Mouse (Mus musculus) embryonic facial prominence, embryonic 14.5 days (tissue): Measurements from ENCODE around the gene St3gal3. TPM values are rescaled to one million over a fixed set of nuclear protein-coding genes. Genes with fewer than 3 reads are reported as not detected.
A peak's percentile ranks its signal among the peaks of the same experiment; 100 is the strongest.

Experiments
- ATAC-seq: fragments of 200-750 bp; cut with Nextera tagmentation; 2 replicates; pipeline ENCODE4 v1.8.0; 2017; ENCODE audit warnings: low read depth, moderate number of reproducible peaks, moderate TSS enrichment
- DNase-seq: peaks from one replicate; pipeline ENCODE4 v3.0.0-alpha.2; 2015; ENCODE audit warnings: low spot score
- H3K27ac ChIP-seq: fragments of 300-500 bp; sonication (generic); replicated peaks from 2 replicates; pipeline ENCODE4 v1.5.1; 2014; ENCODE audit warnings: low read depth, mild to moderate bottlenecking, low read length, moderate library complexity
- H3K27me3 ChIP-seq: fragments of 300-500 bp; sonication (generic); replicated peaks from 2 replicates; pipeline ENCODE4 v1.6.1; 2014; ENCODE audit warnings: low read length; ENCODE audit not compliant: control insufficient read depth, insufficient read depth
- H3K36me3 ChIP-seq: fragments of 300-500 bp; sonication (generic); 2 replicates; pipeline ENCODE4 v1.6.1; 2014; ENCODE audit warnings: low read length, mixed read lengths; ENCODE audit not compliant: control insufficient read depth, insufficient read depth
- H3K4me1 ChIP-seq: fragments of 300-500 bp; sonication (generic); 2 replicates; pipeline ENCODE4 v1.6.1; 2014; ENCODE audit warnings: antibody characterized with exemption, low read length; ENCODE audit not compliant: control insufficient read depth, insufficient read depth
- H3K4me2 ChIP-seq: fragments of 300-500 bp; sonication (generic); 2 replicates; pipeline ENCODE4 v1.6.1; 2014; ENCODE audit warnings: low read depth, mild to moderate bottlenecking, low read length, moderate library complexity, mixed read lengths
- H3K4me3 ChIP-seq: fragments of 300-500 bp; sonication (generic); 2 replicates; pipeline ENCODE4 v1.5.1; 2014; ENCODE audit warnings: low read depth, mild to moderate bottlenecking, low read length
- H3K9ac ChIP-seq: fragments of 300-500 bp; sonication (generic); 2 replicates; pipeline ENCODE4 v1.6.1; 2014; ENCODE audit warnings: low read depth, mild to moderate bottlenecking, low read length, moderate library complexity, mixed read lengths
- H3K9me3 ChIP-seq: fragments of 300-500 bp; sonication (generic); 2 replicates; pipeline ENCODE4 v1.6.1; 2016; ENCODE audit warnings: low read length; ENCODE audit not compliant: control insufficient read depth
- WGBS: fragments of 180-500 bp; shearing (Covaris S2); extraction: QIAGEN DNeasy Blood & Tissue Kit; methylation state at CpG from one replicate; pipeline ENCODE4 v1.1.7; 2014; 5-methylcytosine and 5-hydroxymethylcytosine counted together
- polyA plus RNA-seq: library from polyadenylated mRNA; unstranded; fragments of >200 nt; fragmentation: Nextera tagmentation; extraction: Ambion mirVana; gene quantifications from 2 replicates; pipeline ENCODE4 v1.2.1, GENCODE M21; 2014

St3gal3 gene
- polyA plus RNA-seq, 1 experiment from 2014 or later = 5.6 TPM

DNA sequence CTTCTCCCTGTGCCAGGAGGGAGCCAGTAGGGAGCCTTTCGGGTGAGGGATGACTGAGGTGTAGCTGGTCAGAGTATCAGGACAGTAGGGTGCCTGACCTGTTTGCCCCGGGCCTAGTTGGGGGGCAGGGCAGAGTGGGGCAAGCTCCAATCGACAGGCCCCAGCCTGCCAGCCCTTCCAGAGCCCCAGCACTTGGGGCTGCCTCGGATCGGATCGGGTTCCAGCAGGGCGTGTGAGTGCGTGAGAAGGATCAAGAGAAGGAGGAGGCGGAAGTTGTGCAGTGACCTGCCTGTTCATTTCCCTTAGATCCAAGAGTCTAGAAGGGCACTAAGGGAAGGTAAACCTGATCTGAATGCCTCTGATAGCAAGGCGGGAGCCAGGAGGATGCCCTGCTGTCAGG lies 161.7 kb downstream of the St3gal3 start:
- no peaks in the 10 kb centered on the region for H3K9me3 ChIP-seq
- 36% methylated on average over 10 of the region's 10 CpGs for whole genome bisulfite sequencing
- no peak overlapping the region for H3K27ac ChIP-seq
- DNase-seq (peak; percentile 60), ATAC-seq (peak; percentile 47; the same call in 1 of the 2 replicates)
- H3K27me3 ChIP-seq = no peaks in the 10 kb centered on the region
- H3K4me3 ChIP-seq = no peak overlapping the region
- H3K36me3 ChIP-seq = no peaks in the 10 kb centered on the region
- H3K4me2 ChIP-seq = no peak overlapping the region
- H3K4me1 ChIP-seq = 0 out of 2 replicates have a peak, but pooled peaks cover 4% of the 10 kb centered on the region
- no peak overlapping the region for H3K9ac ChIP-seq

DNA sequence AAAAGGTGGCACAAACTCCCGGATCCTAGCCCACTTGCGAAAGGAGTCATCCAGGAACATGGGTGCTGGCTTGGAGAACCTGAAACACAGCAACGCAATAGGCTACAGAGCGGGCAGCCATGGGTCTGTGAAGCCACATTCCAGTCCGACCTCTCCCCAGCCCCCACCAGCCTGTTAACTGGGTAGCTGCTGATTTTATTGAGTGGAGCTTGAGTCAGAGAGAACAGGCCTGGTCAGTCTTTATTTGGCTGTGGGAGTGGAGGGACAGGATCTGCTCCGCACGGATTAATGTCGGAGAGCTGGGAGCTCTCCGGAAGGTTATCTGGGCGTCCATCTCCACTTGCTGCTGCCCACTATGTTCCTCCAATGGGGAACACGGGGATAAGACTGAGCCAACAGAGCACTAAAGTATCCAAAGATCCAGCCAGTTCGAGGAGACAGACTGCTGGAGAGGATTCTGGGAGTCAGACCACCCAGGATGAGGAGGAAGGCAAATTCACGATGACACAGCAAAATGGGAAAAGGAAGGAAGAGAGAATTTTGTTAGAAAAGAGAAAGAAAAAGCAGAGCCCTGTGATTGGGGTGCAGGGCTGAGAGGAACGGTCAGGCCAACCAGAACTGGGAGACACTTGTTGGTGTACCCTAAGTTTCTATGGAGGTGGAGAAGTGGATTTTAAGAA lies 170.2 kb downstream of the St3gal3 start:
- H3K4me2 ChIP-seq = no peak overlapping the region
- no peak overlapping the region for H3K9ac ChIP-seq
- WGBS = 77% methylated on average over 14 of the region's 14 CpGs
- H3K27me3 ChIP-seq = no peaks in the 10 kb centered on the region
- no peaks in the 10 kb centered on the region for H3K9me3 ChIP-seq
- no peak overlapping the region for H3K4me3 ChIP-seq
- H3K36me3 ChIP-seq = no peaks in the 10 kb centered on the region
- H3K4me1 ChIP-seq = no peaks in the 10 kb centered on the region
- ATAC-seq = no peak
- no peak overlapping the region for H3K27ac ChIP-seq
- no peak for DNase-seq

DNA sequence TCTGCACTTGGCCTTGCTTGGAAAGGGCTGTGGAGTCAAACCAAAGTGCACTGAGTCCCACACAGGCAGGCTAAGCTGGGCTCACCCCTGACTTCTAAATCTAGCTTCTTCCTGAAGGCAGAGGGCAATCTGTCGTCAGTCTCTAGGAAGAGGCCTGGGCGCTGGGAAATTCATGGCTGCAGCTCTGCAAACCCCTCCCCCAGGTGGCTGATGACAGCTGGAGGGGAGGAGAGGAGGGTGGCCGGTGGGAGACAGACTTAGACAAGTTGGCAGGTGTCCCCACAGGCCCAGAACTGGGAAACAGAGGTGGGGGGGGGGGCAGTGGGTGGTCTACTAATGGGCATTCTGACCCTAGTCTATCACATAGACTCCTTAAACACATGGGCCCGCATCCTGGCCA lies 177.2 kb downstream of the St3gal3 start:
- DNase-seq (peak; percentile 13), ATAC-seq (no peak)

DNA sequence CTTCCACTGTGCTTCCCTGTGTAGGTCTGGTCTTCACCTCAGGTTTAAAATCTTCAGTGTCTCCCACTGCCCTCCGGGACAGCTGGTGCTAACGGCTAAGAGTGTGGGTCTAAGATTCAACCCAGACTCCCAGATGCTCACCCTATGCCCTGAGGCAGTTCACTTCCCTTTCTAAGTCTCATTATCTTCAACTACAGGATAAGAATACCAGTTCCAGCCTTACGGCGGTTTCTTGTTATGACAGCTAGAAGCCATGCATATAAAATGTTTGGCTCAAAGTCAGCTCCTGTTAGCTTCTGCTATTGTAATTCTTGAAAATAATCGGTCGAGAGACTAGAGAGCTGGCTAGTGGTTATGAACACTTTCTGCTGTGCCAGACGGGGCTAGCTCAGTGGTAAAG lies 187.2 kb downstream of the St3gal3 start:
- H3K4me1 ChIP-seq = 0 out of 2 replicates have a peak, but pooled peaks cover 2% of the 10 kb centered on the region
- H3K9me3 ChIP-seq = no peaks in the 10 kb centered on the region
- no peaks in the 10 kb centered on the region for H3K27me3 ChIP-seq
- H3K27ac ChIP-seq = no peak overlapping the region
- peak; percentile 53 for DNase-seq
- no peak overlapping the region for H3K4me3 ChIP-seq
- peaks cover 18% of the 10 kb centered on the region; the same call in 1 of the 2 replicates for H3K36me3 ChIP-seq
- ATAC-seq = 0 out of 2 replicates have a peak, but pooled peaks have one; percentile 41
- no peak overlapping the region for H3K9ac ChIP-seq
- 55% methylated on average over 7 of the region's 7 CpGs for WGBS
- H3K4me2 ChIP-seq = no peak overlapping the region

More for the DNA sequence above, 177.2 kb downstream of the St3gal3 start:
- 48% methylated on average over 4 of the region's 4 CpGs for WGBS
- H3K4me1 ChIP-seq = no peaks in the 10 kb centered on the region
- no peaks in the 10 kb centered on the region for H3K27me3 ChIP-seq
- no peak overlapping the region for H3K27ac ChIP-seq
- H3K4me3 ChIP-seq = no peak overlapping the region
- peaks cover 21% of the 10 kb centered on the region for H3K36me3 ChIP-seq
- H3K4me2 ChIP-seq = no peak overlapping the region
- no peaks in the 10 kb centered on the region for H3K9me3 ChIP-seq
- H3K9ac ChIP-seq = no peak overlapping the region

DNA sequence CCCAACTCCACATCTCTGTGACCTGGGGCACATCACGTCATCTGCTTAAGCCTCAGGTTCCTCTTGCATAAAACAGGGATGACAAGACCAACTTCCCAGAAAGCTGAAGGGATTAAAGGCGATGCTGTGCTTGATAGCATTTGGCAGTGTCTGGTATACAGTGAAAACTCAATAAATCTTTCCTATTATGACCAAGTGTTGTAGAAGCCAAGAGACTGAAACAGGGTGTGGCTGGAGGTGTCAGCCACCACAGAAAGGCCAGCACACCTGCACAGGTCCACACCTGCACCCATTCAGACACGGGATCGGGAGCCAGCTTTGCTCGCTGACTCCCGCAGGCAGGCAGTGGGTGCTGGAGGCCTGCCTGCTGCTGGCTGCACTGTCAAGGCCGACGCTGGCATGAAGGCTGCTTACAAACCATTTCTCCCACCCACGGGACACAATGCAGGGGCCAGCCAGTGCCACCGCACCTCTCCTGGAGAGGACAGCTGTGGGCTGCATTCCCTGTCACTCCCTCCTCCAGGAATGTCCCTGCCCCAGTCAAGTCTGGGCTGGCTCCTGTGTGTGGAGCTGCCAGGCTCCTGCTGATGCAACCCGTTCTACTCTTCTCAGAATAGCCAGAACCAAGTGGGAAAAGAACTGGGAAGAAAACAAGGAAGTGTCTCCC lies 187.9 kb downstream of the St3gal3 start:
- peak; percentile 81 for ATAC-seq
- Histone ChIP-seq H3K9ac (no peak overlapping the region), H3K27ac (no peak overlapping the region), H3K27me3 (no peaks in the 10 kb centered on the region), H3K36me3 (peaks cover 13% of the 10 kb centered on the region; the same call in 1 of the 2 replicates), H3K4me2 (no peak overlapping the region), H3K4me1 (0 out of 2 replicates have a peak, but pooled peaks cover 2% of the 10 kb centered on the region), H3K4me3 (no peak overlapping the region), H3K9me3 (no peaks in the 10 kb centered on the region)
- 78% methylated on average over 11 of the region's 11 CpGs for WGBS
- peak; percentile 35 for DNase-seq

DNA sequence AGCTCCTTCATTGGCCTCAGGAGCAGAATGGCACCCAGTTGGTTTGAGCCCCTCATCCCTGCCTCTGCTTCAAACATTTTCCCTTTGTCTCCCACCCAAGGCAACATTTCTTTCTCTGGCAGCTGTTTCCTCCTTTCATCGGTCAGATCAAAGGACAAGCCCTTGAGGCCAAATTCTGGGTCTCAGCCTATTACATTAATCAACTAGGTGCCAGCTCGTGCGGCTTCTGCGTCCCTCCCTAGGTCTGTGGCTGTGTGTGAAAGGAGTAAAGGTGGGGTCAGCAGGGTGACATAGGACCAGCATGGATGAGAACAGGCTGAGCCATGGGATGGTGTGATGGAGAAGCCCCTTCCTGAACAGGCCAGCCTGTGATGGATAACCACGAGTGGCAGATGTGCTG lies 191.4 kb downstream of the St3gal3 start:
- Histone ChIP-seq H3K4me3 (no peak overlapping the region), H3K4me2 (no peak overlapping the region), H3K9ac (no peak overlapping the region), H3K27ac (no peak overlapping the region), H3K36me3 (peaks cover 23% of the 10 kb centered on the region), H3K27me3 (no peaks in the 10 kb centered on the region), H3K9me3 (no peaks in the 10 kb centered on the region), H3K4me1 (0 out of 2 replicates have a peak, but pooled peaks cover 2% of the 10 kb centered on the region)
- no peak for DNase-seq
- 24% methylated on average over 5 of the region's 5 CpGs for WGBS
- no peak for ATAC-seq

DNA sequence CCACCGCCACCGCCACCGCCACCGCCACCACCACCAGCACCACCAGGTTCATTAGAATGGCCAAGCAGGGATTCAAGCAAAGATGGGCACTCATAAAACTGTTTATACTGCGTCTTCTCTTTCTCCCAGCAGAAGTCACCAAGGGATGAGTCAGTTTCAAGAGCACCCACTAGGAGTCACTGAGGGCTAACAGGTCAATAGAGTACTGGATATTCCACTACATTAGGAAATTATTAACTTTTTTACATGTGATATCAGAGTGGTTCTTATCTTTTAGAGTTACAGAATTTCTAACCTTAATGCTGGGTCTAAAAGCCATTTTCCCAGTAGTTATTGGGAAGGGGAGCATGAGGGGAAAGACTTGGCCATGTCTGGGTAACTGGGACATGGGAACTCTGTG lies 197.8 kb downstream of the St3gal3 start:
- H3K27ac ChIP-seq = no peak overlapping the region
- no peak overlapping the region for H3K4me2 ChIP-seq
- no peaks in the 10 kb centered on the region for H3K9me3 ChIP-seq
- no peak overlapping the region for H3K4me3 ChIP-seq
- H3K9ac ChIP-seq = no peak overlapping the region
- DNase-seq (no peak), ATAC-seq (no peak)
- peaks cover 29% of the 10 kb centered on the region; the same call in 1 of the 2 replicates for H3K36me3 ChIP-seq
- WGBS = 94% methylated on average over 5 of the region's 5 CpGs
- no peaks in the 10 kb centered on the region for H3K4me1 ChIP-seq
- H3K27me3 ChIP-seq = no peaks in the 10 kb centered on the region

DNA sequence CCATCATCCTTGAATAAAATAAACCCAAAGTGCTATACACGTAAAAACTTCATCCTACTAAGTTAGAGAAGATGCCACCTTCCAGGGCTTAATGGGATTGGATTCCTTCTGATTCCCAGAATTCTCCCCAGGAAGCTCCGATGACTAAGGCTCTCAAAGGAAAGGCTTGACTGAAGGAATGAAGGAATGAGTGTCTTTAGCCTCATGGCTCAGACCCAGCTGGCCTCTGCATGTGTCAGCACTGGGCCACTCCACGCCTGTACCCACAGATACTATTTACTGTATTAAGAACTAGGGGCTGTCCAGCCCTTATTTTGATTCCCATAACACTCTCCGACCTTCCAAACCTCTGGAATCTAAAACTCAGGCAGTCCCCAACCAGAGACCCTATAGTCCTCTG lies 200.6 kb downstream of the St3gal3 start:
- H3K4me1 ChIP-seq = peaks cover 5% of the 10 kb centered on the region; the same call in 1 of the 2 replicates
- DNase-seq (no peak), ATAC-seq (no peak)
- 0 out of 2 replicates have a peak, but pooled peaks cover 15% of the 10 kb centered on the region for H3K36me3 ChIP-seq
- 82% methylated on average over 4 of the region's 4 CpGs for WGBS
- H3K9ac ChIP-seq = no peak overlapping the region
- no peak overlapping the region for H3K27ac ChIP-seq
- H3K4me2 ChIP-seq = no peak overlapping the region
- no peaks in the 10 kb centered on the region for H3K9me3 ChIP-seq
- no peak overlapping the region for H3K4me3 ChIP-seq
- peaks cover 3% of the 10 kb centered on the region for H3K27me3 ChIP-seq
